Mouse (Mus musculus) ES-E14 (cell line): Measurements from ENCODE around the gene Ttll5. TPM values are rescaled to one million over a fixed set of nuclear protein-coding genes. Genes with fewer than 3 reads are reported as not detected.

Experiments used
- DNase-seq: peaks from one replicate; pipeline ENCODE4 v3.0.0-alpha.2; 2013; ENCODE audit warnings: low read depth, low spot score
- H3K27ac ChIP-seq: 2 replicates; pipeline ENCODE4 v1.5.1; 2012; ENCODE audit warnings: low read depth, mild to moderate bottlenecking, low read length, moderate library complexity, mixed read lengths; ENCODE audit not compliant: poor library complexity, insufficient read depth, severe bottlenecking
- H3K36me3 ChIP-seq: 2 replicates; pipeline ENCODE4 v1.6.1; 2012; ENCODE audit warnings: mild to moderate bottlenecking, low read length, moderate library complexity, mixed read lengths; ENCODE audit not compliant: control insufficient read depth, poor library complexity, insufficient read depth, severe bottlenecking
- H3K4me1 ChIP-seq, 2 experiments: fragments of 150-350 bp in 1 of 2; sonication (generic) in 1 of 2; 2 replicates each; pipeline ENCODE4 v1.6.1; 2012; ENCODE audit warnings: low read length in 2 of 2, mild to moderate bottlenecking in 1 of 2, mixed read lengths in 1 of 2; ENCODE audit not compliant: control insufficient read depth in 2 of 2, insufficient read depth in 2 of 2, poor library complexity in 1 of 2
- H3K4me3 ChIP-seq, 2 experiments: fragments of 150-350 bp in 1 of 2; sonication (generic) in 1 of 2; 2 replicates each; pipeline ENCODE4 v1.5.1; 2012; ENCODE audit warnings: low read length in 2 of 2, low read depth in 1 of 2, mild to moderate bottlenecking in 1 of 2, mixed read lengths in 1 of 2; ENCODE audit not compliant: insufficient read depth in 1 of 2, poor library complexity in 1 of 2, severe bottlenecking in 1 of 2
- H3K9ac ChIP-seq: 2 replicates; pipeline ENCODE4 v1.6.1; 2012; ENCODE audit warnings: low read depth, mild to moderate bottlenecking, low read length, mixed read lengths; ENCODE audit not compliant: poor library complexity, insufficient read depth, severe bottlenecking
- H3K9me3 ChIP-seq: fragments of 150-350 bp; sonication (generic); 2 replicates; pipeline ENCODE4 v1.6.1; 2012; ENCODE audit warnings: low read depth, mild to moderate bottlenecking, low read length; ENCODE audit not compliant: control insufficient read depth, insufficient read depth
- CHD2 ChIP-seq: IDR thresholded peaks from 2 replicates; pipeline ENCODE4 v1.6.1; 2014; ENCODE audit warnings: mild to moderate bottlenecking, low read depth, low read length, inconsistent platforms
- HCFC1 ChIP-seq: IDR thresholded peaks from 2 replicates; pipeline ENCODE4 v1.6.1; 2012; ENCODE audit warnings: low read length, inconsistent platforms, borderline replicate concordance; ENCODE audit not compliant: insufficient read depth
- MAFK ChIP-seq: IDR thresholded peaks from 2 replicates; pipeline ENCODE4 v1.6.1; 2014; ENCODE audit warnings: mild to moderate bottlenecking, low read depth, low read length, inconsistent platforms; ENCODE audit not compliant: insufficient read depth
- ZC3H11A ChIP-seq: IDR thresholded peaks from 2 replicates; pipeline ENCODE4 v1.6.1; 2012; ENCODE audit warnings: low read depth, mild to moderate bottlenecking, inconsistent platforms, low read length, borderline replicate concordance
- ZNF384 ChIP-seq: IDR thresholded peaks from 2 replicates; pipeline ENCODE4 v1.6.1; 2012; ENCODE audit warnings: low read depth, low read length, inconsistent platforms
- in situ Hi-C, 2 experiments: fragments of 600-800 bp; cut with MboI; formaldehyde crosslinking; loops; one replicate each; pipeline ENCODE4 v1.15.1; 2025; ENCODE audit warnings: low sequenced_read_pairs in 2 of 2, inconsistent platforms in 1 of 2; ENCODE audit not compliant: unreplicated experiment in 2 of 2
- total RNA-seq: library from RNA; depleted of rRNA; stranded (reverse); fragments of 300-350 nt; gene quantifications from 2 replicates; pipeline ENCODE4 v1.2.3, GENCODE M21; 2012

The Ttll5 gene
- total RNA-seq, 1 experiment, result 18.6 TPM

GRCm38 (mm10) chr12:85955690-85956089 is 131.2 kb downstream of the Ttll5 start:
- in situ Hi-C loops, result no loop called here
- Histone ChIP-seq H3K4me3 (no peak overlapping the region), H3K9me3 (no peaks in the 10 kb centered on the region), H3K27ac (no peak overlapping the region), H3K36me3 (peaks cover 9% of the 10 kb centered on the region; the same call in 1 of the 2 replicates), H3K9ac (no peak overlapping the region), H3K4me1 (no peaks in the 10 kb centered on the region)
- no peak for DNase-seq
- TF ChIP-seq CHD2 (no peak), ZNF384 (no peak)

GRCm38 (mm10) chr12:85956251-85956650 is 131.8 kb downstream of the Ttll5 start:
- no peaks in the 10 kb centered on the region for H3K9me3 ChIP-seq
- TF ChIP-seq HCFC1 (no peak), ZNF384 (no peak), ZC3H11A (no peak), MAFK (no peak), CHD2 (no peak)
- H3K4me1 ChIP-seq, result no peaks in the 10 kb centered on the region
- peaks cover 9% of the 10 kb centered on the region; the same call in 1 of the 2 replicates for H3K36me3 ChIP-seq
- no peak overlapping the region for H3K9ac ChIP-seq
- no peak overlapping the region for H3K4me3 ChIP-seq
- H3K27ac ChIP-seq, result no peak overlapping the region
- in situ Hi-C loops, result no loop called here
- DNase-seq, result no peak

- Histone ChIP-seq H3K4me1 (no peaks in the 10 kb centered on the region), H3K4me3 (no peak overlapping the region), H3K27ac (no peak overlapping the region), H3K36me3 (peaks cover 9% of the 10 kb centered on the region; the same call in 1 of the 2 replicates), H3K9me3 (no peaks in the 10 kb centered on the region), H3K9ac (no peak overlapping the region)
- no peak for DNase-seq
- TF ChIP-seq MAFK, result no peak
- no peak for TF ChIP-seq ZNF384
- TF ChIP-seq HCFC1, result no peak
- no peak for TF ChIP-seq CHD2
- TF ChIP-seq ZC3H11A, result no peak
- in situ Hi-C loops, result no loop called here
Measured at GRCm38 (mm10) chr12:85958460-85958859, 134.0 kb downstream of the Ttll5 start.

GRCm38 (mm10) chr12:85959822-85960501 is 135.5 kb downstream of the Ttll5 start:
- H3K36me3 ChIP-seq, result peaks cover 5% of the 10 kb centered on the region; the same call in 1 of the 2 replicates
- no peak overlapping the region for H3K27ac ChIP-seq
- no peak for TF ChIP-seq CHD2
- no peak for TF ChIP-seq MAFK
- DNase-seq, result no peak
- H3K9me3 ChIP-seq, result no peaks in the 10 kb centered on the region
- no peaks in the 10 kb centered on the region for H3K4me1 ChIP-seq
- no peak overlapping the region for H3K9ac ChIP-seq
- in situ Hi-C loops, result no loop called here
- 0 out of 4 replicates have a peak overlapping the region, but pooled peaks of 1 of the 2 experiments have one; percentile 20 for H3K4me3 ChIP-seq

- no peak for TF ChIP-seq ZC3H11A
- TF ChIP-seq ZNF384, result no peak
- no peak for TF ChIP-seq CHD2
- no peak for TF ChIP-seq MAFK
- no peak for TF ChIP-seq HCFC1
- no peak overlapping the region; the same call in 1 of the 2 replicates for H3K27ac ChIP-seq
- H3K4me3 ChIP-seq, result no peak overlapping the region
- H3K9ac ChIP-seq, result no peak overlapping the region
- in situ Hi-C loops, result no loop called here
- no peaks in the 10 kb centered on the region for H3K9me3 ChIP-seq
- no peak for DNase-seq
- H3K36me3 ChIP-seq, result peaks cover 5% of the 10 kb centered on the region; the same call in 1 of the 2 replicates
- H3K4me1 ChIP-seq, result no peaks in the 10 kb centered on the region
Measured at GRCm38 (mm10) chr12:85960699-85961098, 136.2 kb downstream of the Ttll5 start.
